Comparison of ENCODE assay signal across 16 mouse cellular contexts in genomic region chr16:87001579-87001978, GRCm38 (mm10).
DNase-seq lines count a peak whose midpoint lies in the region; ATAC-seq and TF ChIP-seq lines count a peak whose summit lies in the region.
"Had no signal": no experiment of that assay in that cellular context is flagged by ENCODE, and none has a peak within 500 bp of the region (broad histone marks: within the 10 kb centered on the region; RNA-seq: fewer than 3 reads in every experiment).

No protein-coding gene starts in this region.

- no peak overlapping the region for H3K4me2 ChIP-seq in lung, embryonic 16.5 days (ENCODE audit: low read depth, low read length)
- H3K4me2 ChIP-seq in forebrain, embryonic 14.5 days (ENCODE audit: low read length) = no peak overlapping the region
- H3K4me2 ChIP-seq in hindbrain, postnatal 0 days (ENCODE audit: low read depth, low read length) = no peak overlapping the region
- no peak overlapping the region for H3K4me2 ChIP-seq in midbrain, postnatal 0 days (ENCODE audit: low read depth, low read length, poor library complexity, severe bottlenecking)
- H3K4me2 ChIP-seq: embryonic facial prominence, embryonic 13.5 days; heart, embryonic 13.5 days; liver, embryonic 15.5 days had no signal

- no peaks in the 10 kb centered on the region for H3K36me3 ChIP-seq in lung, embryonic 16.5 days (ENCODE audit: control insufficient read depth, insufficient read depth, low read length)
- H3K36me3 ChIP-seq in forebrain, embryonic 14.5 days (ENCODE audit: control insufficient read depth, insufficient read depth, low read length) = no peaks in the 10 kb centered on the region
- no peaks in the 10 kb centered on the region for H3K36me3 ChIP-seq in hindbrain, postnatal 0 days (ENCODE audit: insufficient read depth, low read length)
- H3K36me3 ChIP-seq in midbrain, postnatal 0 days (ENCODE audit: insufficient read depth, low read length) = no peaks in the 10 kb centered on the region
- H3K36me3 ChIP-seq: embryonic facial prominence, embryonic 13.5 days; heart, embryonic 13.5 days; liver, embryonic 15.5 days had no signal

- no peaks in the 10 kb centered on the region for H3K9me3 ChIP-seq in lung, embryonic 16.5 days (ENCODE audit: control insufficient read depth, low read length)
- H3K9me3 ChIP-seq in forebrain, embryonic 14.5 days (replicated peaks; ENCODE audit: control insufficient read depth, low read length) = no peaks in the 10 kb centered on the region
- no peaks in the 10 kb centered on the region for H3K9me3 ChIP-seq in hindbrain, postnatal 0 days (ENCODE audit: low read length)
- H3K9me3 ChIP-seq in midbrain, postnatal 0 days (ENCODE audit: low read length) = no peaks in the 10 kb centered on the region
- H3K9me3 ChIP-seq: embryonic facial prominence, embryonic 13.5 days; heart, embryonic 13.5 days; liver, embryonic 15.5 days had no signal

- no peaks in the 10 kb centered on the region for H3K27me3 ChIP-seq in lung, embryonic 16.5 days (ENCODE audit: control insufficient read depth, insufficient read depth, low read depth, low read length)
- no peaks in the 10 kb centered on the region for H3K27me3 ChIP-seq in forebrain, embryonic 14.5 days (replicated peaks; ENCODE audit: control insufficient read depth, insufficient read depth, low read length)
- no peaks in the 10 kb centered on the region for H3K27me3 ChIP-seq in hindbrain, postnatal 0 days (ENCODE audit: insufficient read depth, low read length)
- H3K27me3 ChIP-seq in midbrain, postnatal 0 days (ENCODE audit: insufficient read depth, low read length) = no peaks in the 10 kb centered on the region
- H3K27me3 ChIP-seq: CH12.LX; embryonic facial prominence, embryonic 13.5 days; heart, embryonic 13.5 days; liver, embryonic 15.5 days had no signal

- 58% methylated on average over 3 of the region's 3 CpGs for WGBS in lung, embryonic 16.5 days
- 36% methylated on average over 3 of the region's 3 CpGs for WGBS in forebrain, embryonic 14.5 days
- 53% methylated on average over 3 of the region's 3 CpGs for WGBS in hindbrain, postnatal 0 days
- 31% methylated on average over 3 of the region's 3 CpGs for WGBS in midbrain, postnatal 0 days

- H3K4me3 ChIP-seq in lung, embryonic 16.5 days (ENCODE audit: low read length) = no peak overlapping the region
- no peak overlapping the region for H3K4me3 ChIP-seq in forebrain, embryonic 14.5 days (ENCODE audit: low read depth, low read length)
- H3K4me3 ChIP-seq in hindbrain, postnatal 0 days (ENCODE audit: low read length) = no peak overlapping the region
- no peak overlapping the region for H3K4me3 ChIP-seq in midbrain, postnatal 0 days (ENCODE audit: low read depth, low read length)
- H3K4me3 ChIP-seq: embryonic facial prominence, embryonic 13.5 days; heart, embryonic 13.5 days; liver, embryonic 15.5 days had no signal

- no peak for DNase-seq in lung, postnatal 25 days (ENCODE audit: low spot score)
- DNase-seq in forebrain, embryonic 14.5 days (ENCODE audit: low spot score) = no peak
- peak; percentile 49 for DNase-seq in hindbrain, postnatal 0 days (ENCODE audit: low spot score)
- peak; percentile 54 for DNase-seq in midbrain, postnatal 0 days (ENCODE audit: low spot score)
- DNase-seq in urinary bladder, postnatal 36 days (ENCODE audit: low spot score in 2 of 2) = no peak
- no peak for DNase-seq in gastrocnemius, adult 18-20 months (ENCODE audit: low spot score)
- DNase-seq: adrenal gland, postnatal 36 days; cerebellum, adult 18-20 months; gastrocnemius, postnatal 10 days had no signal

- no peaks in the 10 kb centered on the region; the same call in none of the 2 replicates for H3K4me1 ChIP-seq in lung, embryonic 16.5 days (replicated peaks; ENCODE audit: control insufficient read depth, insufficient read depth, low read length)
- 0 out of 2 replicates have a peak, but pooled peaks cover 5% of the 10 kb centered on the region for H3K4me1 ChIP-seq in forebrain, embryonic 14.5 days (ENCODE audit: control insufficient read depth, insufficient read depth, low read length)
- H3K4me1 ChIP-seq in hindbrain, postnatal 0 days (ENCODE audit: insufficient read depth, low read length) = no peaks in the 10 kb centered on the region
- H3K4me1 ChIP-seq in midbrain, postnatal 0 days (ENCODE audit: insufficient read depth, low read length) = no peaks in the 10 kb centered on the region
- H3K4me1 ChIP-seq: liver, embryonic 15.5 days had no signal

- no peak overlapping the region for H3K9ac ChIP-seq in lung, embryonic 16.5 days (ENCODE audit: low read length)
- H3K9ac ChIP-seq in forebrain, embryonic 14.5 days (ENCODE audit: low read length) = no peak overlapping the region
- no peak overlapping the region for H3K9ac ChIP-seq in hindbrain, postnatal 0 days (replicated peaks; ENCODE audit: low read length)
- H3K9ac ChIP-seq in midbrain, postnatal 0 days (replicated peaks; ENCODE audit: low read length, poor library complexity, severe bottlenecking) = no peak overlapping the region
- H3K9ac ChIP-seq: embryonic facial prominence, embryonic 13.5 days; heart, embryonic 13.5 days; liver, embryonic 15.5 days had no signal

- H3K27ac ChIP-seq in lung, embryonic 16.5 days (ENCODE audit: low read length) = no peak overlapping the region
- peak overlapping the region; percentile 77 for H3K27ac ChIP-seq in forebrain, embryonic 14.5 days (ENCODE audit: low read depth, low read length)
- peak overlapping the region; percentile 3; the same call in 1 of the 2 replicates for H3K27ac ChIP-seq in hindbrain, postnatal 0 days
- H3K27ac ChIP-seq in midbrain, postnatal 0 days (ENCODE audit: low read depth, low read length) = no peak overlapping the region
- H3K27ac ChIP-seq: embryonic facial prominence, embryonic 13.5 days; heart, embryonic 13.5 days; liver, embryonic 15.5 days; stomach, postnatal 0 days had no signal

- ATAC-seq in lung, embryonic 16.5 days (ENCODE audit: low read depth) = 0 out of 2 replicates have a peak, but pooled peaks have one; percentile 36
- ATAC-seq in forebrain, embryonic 14.5 days = peak; percentile 62; the same call in 1 of the 2 replicates
- ATAC-seq in hindbrain, postnatal 0 days = peak; percentile 67
- peak; percentile 61; the same call in 1 of the 2 replicates for ATAC-seq in midbrain, postnatal 0 days (ENCODE audit: low FRiP score)
- ATAC-seq: intestine, embryonic 16.5 days had no signal

- no peak for TF ChIP-seq CTCF in hindbrain, postnatal 0 days (IDR thresholded peaks at IDR 0.05; ENCODE audit: low read depth)
- TF ChIP-seq CTCF in midbrain, postnatal 0 days (IDR thresholded peaks at IDR 0.05) = no peak

Comparison
In these comparisons a context has a peak if more than half of its experiments do, and no peak if none do; other contexts are left out.
1. H3K27ac ChIP-seq: peak in forebrain, embryonic 14.5 days (single experiment) and hindbrain, postnatal 0 days (single experiment); none in lung, embryonic 16.5 days (single experiment) and midbrain, postnatal 0 days (single experiment).
2. DNase-seq: peak in hindbrain, postnatal 0 days (single experiment) and midbrain, postnatal 0 days (single experiment); none in lung, postnatal 25 days (single experiment), forebrain, embryonic 14.5 days (single experiment), urinary bladder, postnatal 36 days (0 of 2) and gastrocnemius, adult 18-20 months (single experiment).
3. Peak in every context shown above with its lines, with median percentiles within 50 percentile points of each other: ATAC-seq.